Mouse (Mus musculus): ENCODE results near the gene Map3k20.

DNA sequence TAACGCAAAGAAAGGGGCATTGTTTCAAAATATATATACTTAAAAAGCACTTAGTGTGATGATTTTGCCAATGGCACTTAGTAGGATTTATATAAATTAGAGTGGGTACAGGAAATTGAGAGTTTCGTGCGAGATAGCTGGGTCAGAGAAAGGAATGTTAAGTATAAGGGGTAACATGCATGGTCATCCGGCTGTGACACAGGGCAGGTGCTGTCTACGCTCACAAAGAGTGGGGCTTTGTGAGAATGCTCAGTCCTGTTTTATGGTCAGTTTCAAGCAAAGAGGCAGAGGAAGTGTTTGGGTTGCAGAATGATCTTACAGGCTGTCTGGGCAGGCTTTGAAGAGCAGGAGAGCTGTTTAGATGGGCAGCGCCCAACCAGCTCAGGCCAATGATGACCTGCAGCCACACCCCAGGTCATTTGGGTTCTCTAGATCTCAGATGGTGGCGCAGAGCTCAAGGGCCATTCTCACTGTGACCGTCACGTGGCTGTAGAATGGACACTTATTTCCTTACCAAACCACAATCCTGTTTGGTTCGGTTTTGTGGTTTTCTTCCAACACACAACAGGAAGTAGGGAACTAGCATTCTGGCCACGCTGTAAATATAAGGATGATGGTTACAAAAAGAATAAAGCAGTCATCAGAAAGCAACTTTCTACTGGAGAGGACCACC is 37.4 kb downstream of the Map3k20 start:
- TF ChIP-seq CTCF (IDR thresholded peaks at IDR 0.05; ENCODE audit: control insufficient read depth, insufficient read depth, low read length) (no peak), POLR2A (IDR thresholded peaks at IDR 0.05; ENCODE audit: borderline replicate concordance, control insufficient read depth, low read depth, low read length) (no peak)

Measured in bone marrow, adult 2 months (tissue).